Mouse (Mus musculus) small intestine, adult 2 months (tissue): ENCODE results near the gene Tmem141. TPM values are rescaled to one million over a fixed set of nuclear protein-coding genes. Genes with fewer than 3 reads are reported as not detected.

ENCODE experiments used
- H3K27ac ChIP-seq: fragments of 200-500 bp; 2 replicates; pipeline ENCODE4 v1.5.1; 2012; ENCODE audit warnings: low read depth, low read length, control low read depth, inconsistent platforms; ENCODE audit not compliant: insufficient read depth
- H3K27me3 ChIP-seq: fragments of 200-500 bp; 2 replicates; pipeline ENCODE4 v1.6.1; 2012; ENCODE audit warnings: mild to moderate bottlenecking, moderate library complexity, low read length, inconsistent platforms; ENCODE audit not compliant: control insufficient read depth, insufficient read depth
- H3K36me3 ChIP-seq: fragments of 200-500 bp; 2 replicates; pipeline ENCODE4 v1.6.1; 2012; ENCODE audit warnings: mild to moderate bottlenecking, low read length, control low read depth, inconsistent platforms; ENCODE audit not compliant: control insufficient read depth, insufficient read depth
- H3K4me1 ChIP-seq: fragments of 200-500 bp; 2 replicates; pipeline ENCODE4 v1.6.1; 2012; ENCODE audit warnings: low read length, inconsistent platforms, mixed read lengths; ENCODE audit not compliant: control insufficient read depth, insufficient read depth, insufficient read length
- H3K4me3 ChIP-seq: fragments of 200-500 bp; 2 replicates; pipeline ENCODE4 v1.5.1; 2012; ENCODE audit warnings: low read depth, mild to moderate bottlenecking, control low read depth, inconsistent platforms, low read length, moderate library complexity
- CTCF ChIP-seq: fragments of 200-500 bp; IDR thresholded peaks from 2 replicates; pipeline ENCODE4 v1.5.1; 2012; ENCODE audit warnings: low read depth, mild to moderate bottlenecking, control low read depth, inconsistent platforms, low read length, moderate library complexity, mixed read lengths; ENCODE audit not compliant: insufficient replicate concordance, insufficient read length; ENCODE audit errors: extremely low read depth
- POLR2A ChIP-seq: fragments of 200-500 bp; IDR thresholded peaks from 2 replicates; pipeline ENCODE4 v1.6.1; 2012; ENCODE audit warnings: low read depth, mild to moderate bottlenecking, control low read depth, inconsistent platforms, low read length, moderate library complexity
- WGBS: fragments of 180-500 bp; shearing (Covaris S2); methylation state at CpG from one replicate; pipeline ENCODE4 v1.1.7; 2018; 5-methylcytosine and 5-hydroxymethylcytosine counted together
- polyA plus RNA-seq: library from polyadenylated mRNA; depleted of rRNA; stranded (reverse); fragments of >200 nt; gene quantifications from 2 replicates; pipeline ENCODE4 v1.2.3, GENCODE M21; 2012

Tmem141 gene
- polyA plus RNA-seq, 1 experiment: 10.0 TPM

DNA sequence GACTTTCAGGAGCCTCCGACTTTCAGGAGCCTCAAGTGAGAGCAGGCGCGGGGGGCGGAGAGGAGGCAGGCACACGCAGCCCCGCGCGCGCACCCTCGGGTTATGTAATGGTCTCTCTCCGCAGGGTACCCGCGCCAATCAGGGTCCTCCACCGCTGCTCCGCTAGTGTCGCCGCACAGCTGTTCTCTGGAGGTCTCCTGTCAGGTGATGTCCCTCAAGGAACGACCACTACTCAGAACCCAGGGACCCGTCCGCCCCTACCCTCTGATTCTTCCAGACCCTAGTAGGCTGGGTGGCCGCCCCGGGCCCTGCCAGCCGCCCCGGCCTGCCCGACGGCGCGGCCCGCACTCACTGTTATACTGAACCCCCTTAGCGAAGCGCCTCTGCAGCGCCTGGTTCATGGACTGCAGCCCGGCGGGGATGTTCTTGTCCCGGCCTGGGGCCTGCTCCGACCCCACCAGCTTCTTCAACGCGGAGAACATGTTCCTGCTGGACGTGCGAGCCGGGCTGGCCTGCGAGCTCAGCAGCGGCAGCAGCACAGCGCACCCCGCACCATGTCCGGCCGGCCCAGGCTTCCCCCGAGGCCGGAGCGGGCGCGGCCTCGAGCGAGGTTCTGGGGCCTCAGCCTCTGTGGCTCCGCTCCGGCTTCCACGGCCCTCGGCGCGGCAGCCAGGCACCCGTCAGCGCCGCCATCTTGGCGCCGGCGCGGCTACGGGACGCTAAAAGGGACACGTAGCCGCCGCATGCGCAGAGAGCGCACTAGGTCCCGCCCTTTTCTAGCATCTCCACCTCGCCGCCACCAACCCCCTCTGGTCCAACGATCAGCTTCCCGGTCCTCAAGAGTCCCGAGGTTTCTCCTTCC, 13.8 kb downstream of the Tmem141 start, which contains the start of gene Rabl6:
TSS of gene Rabl6 (minus strand) at position 761 of the 862 bp plus-strand sequence.
- under 1% methylated on average over 80 of the region's 80 CpGs for WGBS
- Histone ChIP-seq H3K4me3 (peak within 1 kb of the TSS; percentile 99), H3K27ac (peak within 1 kb of the TSS; percentile 51), H3K27me3 (no peaks in the 10 kb centered on the region), H3K4me1 (peaks cover 7% of the 10 kb centered on the region; the same call in 1 of the 2 replicates), H3K36me3 (0 out of 2 replicates have a peak, but pooled peaks cover 2% of the 10 kb centered on the region)
- TF ChIP-seq CTCF (no peak), POLR2A (peak; percentile 77)

DNA sequence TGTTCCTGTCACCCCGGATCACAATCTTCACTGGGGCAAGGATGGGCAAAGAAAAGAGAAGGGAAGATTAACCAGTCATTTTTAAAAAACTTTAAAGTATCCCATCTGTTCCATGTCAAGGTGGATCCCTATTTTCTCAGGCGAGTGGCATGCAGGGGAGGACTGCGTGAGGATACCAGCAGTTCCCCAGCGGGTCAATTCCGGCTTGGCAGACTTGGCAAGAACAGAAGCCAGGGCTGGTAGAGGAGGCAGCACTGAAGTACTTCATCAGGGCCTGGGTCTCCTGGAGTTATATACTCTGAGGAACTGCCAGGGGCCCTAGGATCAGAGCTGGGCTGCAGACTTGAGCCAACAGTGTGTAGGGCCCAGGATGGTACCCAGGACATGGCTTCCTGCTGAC, 19.3 kb downstream of the Tmem141 start:
- H3K4me3 ChIP-seq: no peak overlapping the region
- H3K27ac ChIP-seq: no peak overlapping the region
- TF ChIP-seq POLR2A (no peak), CTCF (no peak)
- peaks cover 8% of the 10 kb centered on the region; the same call in 1 of the 2 replicates for H3K4me1 ChIP-seq
- WGBS: 96% methylated on average over 5 of the region's 5 CpGs
- H3K27me3 ChIP-seq: no peaks in the 10 kb centered on the region
- peaks cover 35% of the 10 kb centered on the region for H3K36me3 ChIP-seq

DNA sequence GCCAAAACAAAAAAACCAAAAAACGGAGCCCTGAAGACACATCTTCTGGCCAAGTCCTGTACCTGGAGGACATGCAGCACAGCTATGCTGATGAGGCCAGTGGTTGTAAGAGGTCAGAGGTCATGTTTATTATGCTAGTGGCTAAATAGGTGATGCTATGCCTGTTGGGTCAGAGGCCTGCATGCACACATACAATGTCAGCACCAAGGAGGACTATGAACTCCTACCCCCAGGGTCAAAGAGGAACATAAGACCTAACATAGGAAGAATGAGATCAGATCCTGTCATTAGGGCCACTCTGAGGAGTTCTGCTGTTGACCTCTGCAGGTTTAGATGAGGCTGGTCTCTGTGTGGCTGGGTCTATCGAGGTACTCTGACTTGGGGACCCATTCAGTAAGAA, 21.8 kb downstream of the Tmem141 start:
- Histone ChIP-seq H3K4me3 (no peak overlapping the region), H3K27me3 (no peaks in the 10 kb centered on the region), H3K36me3 (peaks cover 57% of the 10 kb centered on the region), H3K27ac (no peak overlapping the region), H3K4me1 (peaks cover 6% of the 10 kb centered on the region; the same call in 1 of the 2 replicates)
- 91% methylated on average over 2 of the region's 2 CpGs for WGBS
- TF ChIP-seq POLR2A (no peak), CTCF (no peak)

DNA sequence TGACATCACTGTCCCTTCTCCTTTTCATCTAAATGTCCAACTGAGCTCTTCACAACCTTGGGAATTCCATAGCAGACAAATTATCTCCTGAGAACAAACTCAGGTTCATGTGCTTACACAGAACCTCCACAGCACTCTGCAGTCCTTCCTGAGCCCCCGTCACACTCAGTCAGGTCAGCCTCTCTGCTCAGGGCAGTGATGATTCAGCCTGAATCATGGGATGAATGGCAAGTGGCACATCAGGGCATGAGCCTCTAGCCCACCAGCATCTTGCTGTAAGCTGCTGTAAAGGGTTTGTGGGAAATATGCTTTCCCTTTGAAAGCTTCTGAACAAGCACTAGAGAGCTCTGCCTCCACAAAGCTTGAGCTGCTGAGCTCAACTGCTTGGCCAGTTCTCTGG, 23.1 kb downstream of the Tmem141 start:
- no peaks in the 10 kb centered on the region for H3K27me3 ChIP-seq
- peaks cover 6% of the 10 kb centered on the region; the same call in 1 of the 2 replicates for H3K4me1 ChIP-seq
- no peak for TF ChIP-seq CTCF
- TF ChIP-seq POLR2A: no peak
- H3K27ac ChIP-seq: no peak overlapping the region
- peaks cover 60% of the 10 kb centered on the region for H3K36me3 ChIP-seq
- 100% methylated on average over 1 of the region's 1 CpGs for WGBS
- H3K4me3 ChIP-seq: no peak overlapping the region

DNA sequence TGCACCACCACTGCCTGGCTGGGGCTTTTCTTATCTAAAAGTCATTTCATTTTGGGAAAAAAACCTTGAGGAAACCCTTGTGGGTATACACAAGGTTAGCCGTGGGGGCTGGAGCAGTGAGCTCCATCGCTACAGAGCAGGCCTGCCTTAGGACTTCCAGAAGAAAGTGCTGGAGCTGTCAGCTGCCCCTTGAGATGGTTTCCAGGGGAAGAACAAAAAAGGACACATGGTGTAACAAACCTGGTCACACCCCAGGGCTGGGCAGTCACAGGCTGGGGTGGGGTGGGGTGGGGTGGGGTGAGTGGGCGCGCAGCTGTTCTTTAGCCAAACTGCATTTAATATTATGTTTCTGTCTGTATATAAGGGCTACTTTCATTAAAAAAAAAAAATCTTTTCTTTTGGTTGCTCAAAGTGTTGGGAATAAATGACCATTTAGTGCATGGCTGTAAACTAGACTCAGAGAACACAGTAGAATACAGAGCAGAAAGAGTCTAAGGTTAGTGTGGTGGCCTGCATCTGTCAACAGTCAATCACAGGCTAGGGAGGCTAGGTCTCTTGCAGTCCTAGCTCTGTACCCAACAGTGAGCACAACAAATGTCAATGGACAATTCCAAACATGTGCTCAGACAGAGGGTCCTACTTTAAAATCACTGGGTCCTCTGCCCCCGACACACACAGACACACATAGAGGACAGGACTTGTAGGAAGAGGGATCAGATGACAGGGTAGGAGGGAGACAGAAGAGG, 24.9 kb downstream of the Tmem141 start:
- Histone ChIP-seq H3K27me3 (no peaks in the 10 kb centered on the region), H3K36me3 (peaks cover 72% of the 10 kb centered on the region), H3K4me3 (no peak overlapping the region), H3K27ac (no peak overlapping the region), H3K4me1 (peaks cover 6% of the 10 kb centered on the region; the same call in 1 of the 2 replicates)
- WGBS: 90% methylated on average over 5 of the region's 5 CpGs
- TF ChIP-seq POLR2A: no peak
- no peak for TF ChIP-seq CTCF

DNA sequence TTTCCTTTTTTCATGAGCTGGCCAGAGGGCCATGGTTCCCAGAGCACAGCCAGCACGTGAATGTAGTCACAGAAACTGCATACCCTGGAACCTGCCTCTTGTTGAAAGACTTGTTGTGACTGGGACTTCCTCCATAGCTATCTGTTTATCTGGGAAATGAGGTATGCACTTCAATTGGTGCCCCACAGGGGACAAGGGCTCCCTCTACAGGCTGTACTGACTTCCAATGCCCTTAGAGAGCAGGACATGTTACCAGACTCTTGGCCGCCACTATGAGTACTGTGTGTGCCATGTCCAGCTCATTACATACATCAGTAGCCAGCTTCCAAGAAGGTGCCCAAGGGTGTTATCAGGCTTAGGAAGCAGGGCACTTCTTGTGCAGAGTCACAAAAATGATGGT, 29.9 kb downstream of the Tmem141 start:
- peaks cover 57% of the 10 kb centered on the region for H3K36me3 ChIP-seq
- TF ChIP-seq POLR2A (no peak), CTCF (peak; percentile 57; the same call in 1 of the 2 replicates)
- H3K4me1 ChIP-seq: no peaks in the 10 kb centered on the region
- H3K27ac ChIP-seq: no peak overlapping the region
- H3K4me3 ChIP-seq: no peak overlapping the region
- WGBS: 70% methylated on average over 2 of the region's 2 CpGs
- no peaks in the 10 kb centered on the region for H3K27me3 ChIP-seq

DNA sequence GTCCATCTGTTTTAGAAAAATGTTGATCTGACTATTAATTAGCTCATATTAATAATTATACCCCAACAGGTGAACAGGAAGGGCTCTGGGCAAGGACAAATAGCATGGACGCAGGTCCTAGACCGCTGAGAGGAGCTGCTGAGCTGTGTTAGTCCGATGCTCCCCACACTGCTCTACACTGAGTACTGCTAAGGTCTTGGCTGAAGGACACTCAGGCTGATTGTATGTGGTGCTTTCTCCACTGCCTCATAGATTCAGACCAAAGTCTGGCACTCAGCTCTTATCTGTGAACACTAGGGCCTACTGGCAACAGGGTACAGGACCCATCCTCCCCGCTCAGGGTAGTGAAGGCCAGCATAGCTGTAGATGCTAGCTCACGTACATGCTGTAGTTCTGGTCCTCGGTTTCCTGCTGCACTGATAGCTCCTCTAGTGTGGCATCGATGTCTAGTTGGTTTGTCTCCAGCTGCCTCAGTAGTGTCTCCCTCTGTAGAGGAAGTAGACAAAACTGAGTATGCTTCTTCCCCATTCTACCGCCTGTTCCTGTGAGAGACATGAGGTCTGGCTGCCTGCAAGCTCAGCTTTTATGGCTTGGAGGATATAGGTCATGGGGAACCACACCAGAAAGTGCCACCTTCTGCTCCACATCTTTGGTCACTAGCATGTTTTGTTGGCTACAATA, 33.4 kb downstream of the Tmem141 start:
- H3K36me3 ChIP-seq: peaks cover 48% of the 10 kb centered on the region
- WGBS: 90% methylated on average over 8 of the region's 8 CpGs
- no peaks in the 10 kb centered on the region for H3K27me3 ChIP-seq
- no peak overlapping the region for H3K4me3 ChIP-seq
- no peak overlapping the region for H3K27ac ChIP-seq
- no peak for TF ChIP-seq CTCF
- no peak for TF ChIP-seq POLR2A
- H3K4me1 ChIP-seq: no peaks in the 10 kb centered on the region
